Mouse (Mus musculus) CH12F3 (cell line): ENCODE results near the gene Golt1a.
"Not testable (repeated sequence)": the region's sequence is repeated elsewhere in the genome, so short reads cannot be mapped to it uniquely, and the experiment has no call there.

Experiments
- in situ Hi-C: fragments of 300-500 bp; cut with MboI; formaldehyde crosslinking; loops from 2 replicates; pipeline ENCODE4 v1.14.3; 2020; ENCODE audit warnings: low sequenced_read_pairs

Gene Golt1a

GRCm38 (mm10) chr1:133302540-133302939 lies 7.1 kb upstream of the Golt1a start:
- in situ Hi-C loops, result loop anchor here (10.0 to 25.0 kb wide), 2 partner anchors 128 to 265 kb away; partner anchors contain the start of genes Mdm4 and Pik3c2b

DNA sequence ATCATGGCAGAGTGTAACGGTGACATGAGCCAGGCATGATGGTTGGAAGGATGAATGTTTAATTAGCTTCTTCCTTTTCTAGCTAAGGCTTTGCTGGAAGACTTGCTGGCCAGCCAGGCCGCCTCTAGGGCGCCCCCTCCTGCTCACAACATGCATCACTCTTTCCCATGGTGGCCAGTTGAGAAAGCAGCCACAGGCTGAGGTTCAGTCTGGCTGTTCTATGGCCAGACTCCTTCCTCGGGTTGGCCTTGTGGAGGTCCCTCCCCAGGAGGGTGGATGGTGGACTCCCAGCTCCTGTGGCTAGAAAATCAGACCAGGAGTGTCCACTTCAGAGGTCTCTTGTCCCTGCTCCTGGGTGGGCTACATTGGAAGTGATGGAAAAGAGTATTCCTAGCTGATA lies 2.8 kb upstream of the Golt1a start:
- in situ Hi-C loops, result loop anchor here (10.0 to 25.0 kb wide), 2 partner anchors 132 to 270 kb away; partner anchors contain the start of genes Mdm4 and Pik3c2b

DNA sequence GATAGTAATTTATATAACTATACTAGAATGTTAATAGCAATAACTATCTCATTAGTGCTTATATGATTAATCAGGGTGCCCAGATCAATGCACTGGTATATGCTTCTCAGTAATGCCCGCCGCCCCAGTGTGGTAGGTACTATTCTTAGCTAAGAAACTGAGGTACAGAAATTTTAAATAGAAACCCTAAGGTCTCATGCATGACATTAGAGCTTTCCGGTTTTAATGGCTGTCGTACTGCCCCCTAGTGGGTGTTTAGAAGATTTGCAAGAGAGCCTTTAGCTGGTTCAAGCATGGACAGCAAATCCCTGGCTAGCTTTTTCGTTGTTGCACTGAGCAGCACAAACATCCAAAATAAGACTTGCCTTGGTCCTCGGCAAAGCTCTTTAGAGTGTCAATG lies 2.3 kb upstream of the Golt1a start:
- in situ Hi-C loops, result loop anchor here (10.0 to 25.0 kb wide), 2 partner anchors 133 to 270 kb away; partner anchors contain the start of genes Mdm4 and Pik3c2b

DNA sequence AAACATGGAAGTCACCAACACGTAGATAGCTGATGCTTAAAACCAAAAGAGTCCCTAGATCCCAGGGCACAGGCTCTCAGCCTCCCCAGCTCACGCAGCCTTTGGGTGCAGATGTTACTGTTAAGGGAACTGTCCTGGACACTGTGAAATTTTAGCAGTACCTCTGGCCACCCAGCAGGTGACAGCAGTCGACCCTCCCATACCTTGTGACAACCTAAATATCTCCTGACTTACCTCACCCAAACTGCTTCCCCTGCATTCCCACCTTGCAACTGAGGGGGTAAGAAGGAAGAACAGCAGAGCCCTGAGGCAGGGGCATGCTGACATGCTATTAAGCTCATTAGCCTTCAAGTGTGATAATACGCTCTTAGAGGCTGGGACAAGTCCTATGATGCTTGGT lies 1.6 kb downstream of the Golt1a start:
- in situ Hi-C loops, result loop anchor here (25.0 kb wide), 1 partner anchor 274 kb away; the partner anchor contains the start of genes Mdm4 and Pik3c2b

DNA sequence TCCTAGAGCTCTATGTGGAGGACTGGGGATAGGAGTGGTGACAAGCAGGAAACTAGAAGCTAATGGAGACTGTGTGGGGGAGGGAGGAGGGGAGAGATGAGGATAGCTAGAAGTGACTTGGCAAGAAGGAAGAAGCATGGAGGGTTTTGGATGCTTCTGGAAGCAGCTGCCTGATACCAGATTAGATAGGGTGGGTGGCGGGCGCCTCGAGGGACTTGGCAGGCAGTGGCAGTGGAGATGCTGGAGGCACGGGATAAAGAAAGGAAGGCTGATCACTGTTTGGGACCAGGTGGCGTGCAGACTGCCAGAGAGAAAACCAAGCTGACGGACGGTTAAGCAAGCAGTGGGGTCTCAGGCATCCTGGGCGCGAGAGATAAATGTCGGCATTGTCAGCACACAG lies 2.3 kb downstream of the Golt1a start:
- in situ Hi-C loops, result loop anchor here (25.0 kb wide), 1 partner anchor 275 kb away; the partner anchor contains the start of genes Mdm4 and Pik3c2b

- in situ Hi-C loops, result loop anchor here (25.0 kb wide), 1 partner anchor 277 kb away; the partner anchor contains the start of genes Mdm4 and Pik3c2b
Measured at GRCm38 (mm10) chr1:133314364-133314763, 4.8 kb downstream of the Golt1a start.

- in situ Hi-C loops, result loop anchor here (25.0 kb wide), 1 partner anchor 278 kb away; the partner anchor contains the start of genes Mdm4 and Pik3c2b
Measured at GRCm38 (mm10) chr1:133315775-133316174, 6.2 kb downstream of the Golt1a start.

- in situ Hi-C loops, result loop anchor here (25.0 kb wide), 1 partner anchor 279 kb away; the partner anchor contains the start of genes Mdm4 and Pik3c2b
Measured at GRCm38 (mm10) chr1:133316577-133316976, 7.0 kb downstream of the Golt1a start.

DNA sequence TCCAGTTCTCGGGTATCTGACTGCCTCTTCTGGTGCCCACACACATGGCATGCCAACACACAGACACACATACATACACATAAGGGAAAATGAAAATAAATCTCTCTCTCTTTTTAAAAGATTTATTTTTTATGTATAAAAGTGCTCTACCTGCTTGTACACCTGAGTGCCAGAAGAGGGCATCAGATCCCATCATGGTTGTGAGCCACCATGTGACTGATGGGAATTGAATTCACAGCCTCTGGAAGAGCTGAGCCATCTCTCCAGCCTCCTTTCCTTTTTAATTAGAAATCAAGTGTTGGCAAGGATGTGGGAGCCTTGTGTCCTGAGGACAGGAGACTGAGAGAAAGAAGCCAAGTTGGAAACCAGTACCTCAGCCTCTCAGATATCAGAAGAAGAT lies 7.5 kb downstream of the Golt1a start:
- in situ Hi-C loops, result loop anchor here (25.0 kb wide), 1 partner anchor 280 kb away; the partner anchor contains the start of genes Mdm4 and Pik3c2b

DNA sequence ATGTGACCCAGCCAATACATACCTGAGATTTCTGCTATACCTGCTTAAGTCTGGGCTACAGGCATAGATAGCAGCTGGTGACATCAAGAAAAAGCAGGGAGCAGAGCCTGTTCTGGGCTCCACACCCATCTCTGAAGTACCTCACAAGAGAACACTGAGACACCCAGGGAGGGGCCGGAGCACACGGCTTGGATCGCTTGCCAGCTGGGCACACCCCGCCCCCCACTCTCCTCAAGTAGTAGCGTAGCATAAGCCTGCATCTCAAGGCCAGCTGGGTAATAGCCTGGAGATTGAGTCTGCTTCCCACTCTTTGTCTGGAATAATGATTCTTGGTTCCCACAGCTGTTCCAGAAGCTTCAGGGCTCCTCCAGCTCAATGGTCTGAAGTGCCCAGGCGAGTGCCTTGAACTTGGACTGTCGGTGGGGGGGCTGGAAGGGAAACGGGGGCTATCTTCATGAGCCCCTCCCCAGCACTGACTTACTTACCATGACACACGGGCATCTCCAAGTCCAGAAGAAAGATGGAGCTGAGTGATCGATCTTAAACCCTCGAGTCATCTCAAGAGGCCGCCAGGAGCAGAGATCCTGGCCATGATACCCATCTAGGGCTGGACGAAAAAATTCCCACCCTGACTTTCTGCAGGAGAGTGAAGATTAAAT lies 11.8 kb downstream of the Golt1a start, which contains the start of gene Kiss1:
Gene Kiss1 (plus strand): TSS at position 609 of the 659 bp plus-strand sequence.
- in situ Hi-C loops, result loop anchor here (25.0 kb wide), 1 partner anchor 284 kb away; the partner anchor contains the start of genes Mdm4 and Pik3c2b

- in situ Hi-C loops, result loop anchor here (25.0 kb wide), 1 partner anchor 286 kb away; the partner anchor contains the start of genes Mdm4 and Pik3c2b
Measured at GRCm38 (mm10) chr1:133323333-133323732, 13.7 kb downstream of the Golt1a start.

DNA sequence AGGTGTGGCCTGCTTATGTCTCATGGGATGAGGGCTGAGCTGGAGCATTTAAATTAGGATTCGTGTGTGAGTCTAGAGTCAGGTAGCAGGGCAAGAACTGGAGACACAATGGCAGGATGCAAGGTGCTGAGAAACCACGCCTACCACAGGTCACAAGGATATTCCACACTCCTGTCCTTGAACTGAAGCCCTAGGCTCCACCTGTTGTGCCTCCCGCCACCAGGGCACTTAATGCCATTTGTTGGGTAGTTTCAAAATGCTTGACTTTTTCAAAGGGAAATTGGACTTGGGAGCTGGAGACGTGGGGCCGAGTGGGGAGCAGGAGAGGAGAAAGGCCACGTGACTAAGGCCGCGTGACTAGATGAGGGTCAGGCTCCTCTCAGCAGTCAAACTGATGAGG lies 16.4 kb downstream of the Golt1a start:
- in situ Hi-C loops, result no loop called here

- in situ Hi-C loops, result no loop called here
Measured at GRCm38 (mm10) chr1:133327094-133327493, 17.5 kb downstream of the Golt1a start.

DNA sequence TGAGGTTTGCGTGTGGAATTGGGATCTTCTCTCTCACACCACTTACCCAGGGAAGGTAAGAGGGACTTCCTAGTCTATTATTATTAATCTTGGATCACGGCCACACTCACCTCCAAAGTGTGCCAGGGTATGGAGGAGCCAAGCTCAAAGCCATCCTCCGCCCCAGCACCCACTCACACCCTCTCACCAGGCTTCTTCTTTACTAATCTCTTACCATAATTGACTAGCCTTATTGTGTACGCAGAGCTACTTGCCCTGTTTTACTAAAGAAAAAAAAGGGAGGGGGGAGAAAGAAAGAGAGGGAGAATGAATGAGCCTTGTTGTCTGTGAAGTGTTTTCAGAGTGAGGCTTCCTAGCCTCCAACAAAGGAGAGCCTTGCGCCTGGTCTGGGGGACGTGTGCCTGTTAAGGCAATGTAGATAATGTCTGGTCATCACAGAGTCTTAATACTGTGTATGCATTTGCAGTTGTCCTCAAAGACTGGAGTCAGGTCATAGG lies 18.7 kb downstream of the Golt1a start:
- in situ Hi-C loops, result no loop called here

- in situ Hi-C loops, result no loop called here
Measured at GRCm38 (mm10) chr1:133328896-133329637, 19.5 kb downstream of the Golt1a start.

DNA sequence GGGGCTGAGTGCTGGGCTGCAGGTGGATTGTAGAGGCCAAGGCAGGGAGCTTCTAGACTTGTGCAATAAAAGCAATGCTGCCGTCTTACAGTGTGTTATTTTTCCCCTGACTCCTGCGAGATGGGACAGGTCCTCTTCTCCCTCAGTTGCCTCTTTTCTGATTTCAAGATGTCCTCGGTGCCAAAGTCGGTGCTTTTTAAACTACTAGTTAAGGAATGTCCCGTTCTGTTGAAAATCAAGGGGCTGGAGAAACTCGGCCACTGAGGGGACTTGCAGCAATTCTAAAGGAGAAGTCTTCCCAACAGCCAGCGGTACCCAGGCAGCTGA lies 20.0 kb downstream of the Golt1a start:
- in situ Hi-C loops, result no loop called here

DNA sequence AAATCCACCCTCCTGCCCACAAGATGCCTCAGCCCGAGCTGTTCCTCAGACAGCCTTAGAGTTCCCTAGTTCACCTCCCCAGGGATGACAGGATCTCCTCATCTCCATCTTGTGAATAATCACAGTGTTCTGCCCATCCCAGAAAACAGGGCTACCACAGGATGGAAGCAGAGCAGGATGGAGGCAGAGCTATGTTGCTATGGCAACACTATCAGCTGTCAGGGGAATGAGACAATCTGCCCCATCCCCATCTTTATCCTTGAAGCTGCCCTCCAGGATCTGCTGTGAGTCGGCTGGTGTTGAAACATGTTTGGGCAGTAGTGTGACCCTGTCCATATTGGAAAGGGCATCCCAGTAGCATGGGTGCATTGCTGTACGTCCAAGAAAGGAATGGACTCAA lies 21.5 kb downstream of the Golt1a start:
- in situ Hi-C loops, result no loop called here

DNA sequence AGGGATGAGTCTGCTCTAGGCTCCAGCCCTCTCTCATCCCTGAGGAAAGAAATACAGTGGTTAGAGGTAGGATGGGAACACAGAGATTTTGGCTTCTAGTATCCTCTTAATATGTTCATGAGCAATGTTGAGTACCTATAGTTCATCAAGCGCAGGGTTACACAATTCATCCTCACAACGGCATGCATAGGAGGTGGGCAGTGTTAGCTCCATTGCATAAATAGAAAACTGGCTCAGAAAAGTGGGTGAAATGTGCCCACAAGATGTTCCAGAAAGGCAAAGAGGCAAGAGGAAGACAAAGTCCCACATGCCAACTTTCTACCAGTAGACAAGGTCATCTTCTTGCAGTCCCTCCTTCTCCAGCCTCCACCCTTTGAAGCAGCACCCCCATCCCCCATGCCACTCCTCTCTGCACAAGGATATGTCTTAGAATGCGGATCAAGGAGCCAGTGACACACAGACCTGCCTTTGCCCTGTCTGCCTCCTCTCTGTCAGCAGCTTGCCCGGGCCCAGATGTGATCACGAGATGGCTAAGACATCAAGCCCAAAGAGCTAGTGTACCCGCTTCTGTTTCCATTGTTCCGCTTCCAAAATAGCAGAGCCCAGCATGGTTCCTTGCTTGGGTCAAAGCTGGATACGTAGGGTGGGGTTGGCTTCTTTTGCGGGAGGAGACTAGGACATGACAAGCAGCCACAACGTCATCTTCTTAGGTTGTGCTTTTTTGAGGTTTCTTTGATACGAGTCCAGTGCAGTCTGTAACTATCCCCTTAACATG lies 23.2 kb downstream of the Golt1a start:
- in situ Hi-C loops, result no loop called here

DNA sequence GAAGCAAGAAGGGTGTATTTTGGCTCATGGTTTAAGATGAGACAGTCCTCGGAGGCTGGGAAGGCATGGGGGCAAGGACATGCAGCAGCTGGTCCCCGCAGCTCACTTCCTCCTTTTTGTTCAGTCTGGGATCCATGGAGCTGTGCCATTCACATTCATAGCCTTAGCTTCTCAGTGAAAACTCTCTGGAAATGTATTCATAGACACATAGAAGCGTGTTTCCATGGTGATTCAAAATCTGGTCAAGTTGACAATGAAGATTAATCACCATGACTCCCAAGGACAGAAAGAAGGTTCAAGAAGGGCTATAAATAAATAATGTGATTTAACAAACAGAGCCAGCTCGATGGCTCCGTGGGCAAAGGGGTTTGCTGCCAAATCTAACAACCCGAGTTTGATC lies 24.3 kb downstream of the Golt1a start:
- in situ Hi-C loops, result no loop called here

GRCm38 (mm10) chr1:133340403-133340802 lies 30.8 kb downstream of the Golt1a start:
- in situ Hi-C loops, result not testable (repeated sequence)
